Mouse (Mus musculus): Measurements from ENCODE around the gene Prkg2.

- TF ChIP-seq CTCF (IDR thresholded peaks at IDR 0.05; ENCODE audit: low read depth) (no peak), EP300 (IDR thresholded peaks at IDR 0.05; ENCODE audit: low read depth) (no peak)
Observed at GRCm38 (mm10) chr5:98975877-98976672, 61.1 kb downstream of the Prkg2 start.

All from liver, embryonic 14.5 days (tissue).